Mouse (Mus musculus): ENCODE results near the gene Scarb1. TPM values are rescaled to one million over a fixed set of nuclear protein-coding genes. Genes with fewer than 3 reads are reported as not detected.

The Scarb1 gene
- polyA plus RNA-seq, 1 experiment from 2014 or later, result 76.6 TPM

DNA sequence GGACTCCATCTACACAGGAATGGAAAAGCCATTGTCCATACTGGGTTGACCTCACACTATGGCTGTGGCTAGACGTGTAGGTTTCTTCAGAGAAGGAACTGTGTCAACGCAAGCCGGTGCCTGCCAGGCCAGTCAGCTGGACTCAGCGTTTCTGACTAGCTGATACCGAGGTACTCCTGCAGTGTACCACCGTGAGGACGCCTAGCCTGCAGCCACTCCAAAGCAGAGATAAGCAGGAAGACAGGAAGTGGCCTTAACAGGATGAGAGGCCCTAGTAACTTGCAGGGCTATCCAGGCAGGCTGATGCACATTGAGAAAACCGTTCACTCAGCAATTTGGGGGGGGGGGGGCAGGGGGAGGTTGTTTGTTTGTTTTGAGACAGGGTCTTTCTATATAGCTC, 106.5 kb downstream of the Scarb1 start:
- H3K9me3 ChIP-seq (replicated peaks), result no peaks in the 10 kb centered on the region
- no peaks in the 10 kb centered on the region for H3K36me3 ChIP-seq (replicated peaks)
- H3K27me3 ChIP-seq, result 0 out of 2 replicates have a peak, but pooled peaks cover 3% of the 10 kb centered on the region
- no peak overlapping the region for H3K4me2 ChIP-seq
- ATAC-seq (ENCODE audit: insufficient read depth), result no peak; the same call in 1 of the 2 replicates
- no peaks in the 10 kb centered on the region for H3K4me1 ChIP-seq (replicated peaks)
- WGBS (ENCODE audit: insufficient replicate concordance), result 8% methylated on average over 8 of the region's 8 CpGs
- H3K4me3 ChIP-seq (replicated peaks), result no peak overlapping the region
- H3K9ac ChIP-seq, result no peak overlapping the region
- no peak overlapping the region for H3K27ac ChIP-seq (replicated peaks)

DNA sequence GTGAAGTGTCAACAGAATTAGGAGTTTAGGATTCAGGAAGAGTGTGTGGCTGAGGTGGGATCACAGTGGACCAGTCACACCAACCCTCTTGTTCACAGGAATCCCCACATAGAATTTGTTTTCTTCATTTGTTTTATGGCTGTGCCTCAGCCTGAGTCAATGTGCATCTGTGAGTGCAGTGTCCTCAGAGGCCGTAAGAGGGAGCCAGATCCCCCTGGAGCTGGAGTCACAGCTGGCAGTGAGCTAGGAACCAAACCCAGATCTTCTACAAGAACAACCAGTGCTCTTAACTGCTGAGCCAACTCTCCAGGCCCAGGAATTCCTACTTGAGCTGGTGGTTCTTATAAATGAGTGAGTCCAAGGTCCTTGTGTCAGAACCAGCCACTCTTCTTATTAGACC, 107.4 kb downstream of the Scarb1 start:
- H3K4me3 ChIP-seq (replicated peaks), result no peak overlapping the region
- no peak overlapping the region for H3K27ac ChIP-seq (replicated peaks)
- no peaks in the 10 kb centered on the region for H3K9me3 ChIP-seq (replicated peaks)
- WGBS (ENCODE audit: insufficient replicate concordance), result 85% methylated on average over 1 of the region's 1 CpGs
- no peaks in the 10 kb centered on the region for H3K4me1 ChIP-seq (replicated peaks)
- no peaks in the 10 kb centered on the region for H3K36me3 ChIP-seq (replicated peaks)
- H3K4me2 ChIP-seq, result no peak overlapping the region
- no peak for ATAC-seq (ENCODE audit: insufficient read depth)
- H3K27me3 ChIP-seq, result no peaks in the 10 kb centered on the region
- H3K9ac ChIP-seq, result no peak overlapping the region

DNA sequence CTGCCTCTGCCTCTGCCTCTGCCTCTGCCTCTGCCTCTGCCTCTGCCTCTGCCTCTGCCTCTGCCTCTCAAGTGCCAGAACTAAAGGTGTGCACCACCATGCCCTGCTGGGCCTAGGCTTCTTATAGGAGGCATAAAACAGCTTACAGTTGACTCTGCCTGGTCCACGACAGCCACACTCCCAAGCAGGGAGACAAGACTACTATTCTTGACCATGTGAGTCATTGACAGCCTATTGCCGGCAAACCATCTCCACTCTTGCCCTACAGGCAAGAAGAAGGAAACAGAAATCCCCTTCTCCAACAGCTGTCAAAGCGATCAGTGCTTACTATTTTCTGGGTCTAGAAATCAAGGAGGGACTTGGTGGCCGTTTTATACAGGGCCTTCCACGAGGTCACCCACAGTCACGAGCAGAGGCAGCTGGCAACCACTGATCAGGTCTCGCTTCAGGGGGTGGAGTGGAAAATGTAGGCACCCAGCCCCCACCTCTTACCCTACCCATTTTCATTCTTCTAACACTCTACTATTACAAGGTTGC, 108.4 kb downstream of the Scarb1 start:
- Histone ChIP-seq H3K36me3 (replicated peaks) (no peaks in the 10 kb centered on the region), H3K9ac (no peak overlapping the region), H3K4me1 (replicated peaks) (no peaks in the 10 kb centered on the region), H3K27me3 (no peaks in the 10 kb centered on the region), H3K4me2 (no peak overlapping the region), H3K9me3 (replicated peaks) (0 out of 2 replicates have a peak, but pooled peaks cover 4% of the 10 kb centered on the region), H3K27ac (replicated peaks) (no peak overlapping the region), H3K4me3 (replicated peaks) (no peak overlapping the region)
- ATAC-seq (ENCODE audit: insufficient read depth), result no peak
- WGBS (ENCODE audit: insufficient replicate concordance), result 59% methylated on average over 7 of the region's 7 CpGs

DNA sequence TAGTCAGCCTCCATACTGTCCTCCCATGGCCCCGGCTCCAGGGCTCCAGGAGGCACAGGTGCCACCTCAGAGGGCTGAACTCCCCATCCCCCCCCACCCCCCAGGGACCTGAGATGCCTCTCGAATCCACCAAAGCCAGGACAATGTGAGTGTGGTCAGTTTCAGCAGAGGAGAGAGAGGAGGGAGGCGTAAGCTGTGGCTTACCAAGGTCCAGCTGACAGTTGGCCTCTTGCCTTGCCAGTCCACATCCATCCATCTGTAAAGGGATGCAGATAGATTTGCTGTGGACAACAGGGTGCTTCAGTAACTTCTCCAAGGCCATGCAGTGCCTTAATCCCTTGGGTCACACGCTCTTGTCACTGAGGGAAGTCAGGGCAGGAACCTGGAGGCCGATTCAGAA, 110.4 kb downstream of the Scarb1 start:
- Histone ChIP-seq H3K27me3 (no peaks in the 10 kb centered on the region), H3K9ac (no peak overlapping the region), H3K4me3 (replicated peaks) (no peak overlapping the region), H3K36me3 (replicated peaks) (no peaks in the 10 kb centered on the region), H3K4me2 (no peak overlapping the region), H3K27ac (replicated peaks) (no peak overlapping the region), H3K9me3 (replicated peaks) (0 out of 2 replicates have a peak, but pooled peaks cover 4% of the 10 kb centered on the region), H3K4me1 (replicated peaks) (no peaks in the 10 kb centered on the region)
- no peak for ATAC-seq (ENCODE audit: insufficient read depth)
- WGBS (ENCODE audit: insufficient replicate concordance), result 52% methylated on average over 5 of the region's 5 CpGs

- no peak overlapping the region for H3K9ac ChIP-seq
- no peaks in the 10 kb centered on the region for H3K4me1 ChIP-seq (replicated peaks)
- 44% methylated on average over 2 of the region's 2 CpGs for WGBS (ENCODE audit: insufficient replicate concordance)
- H3K4me3 ChIP-seq (replicated peaks), result no peak overlapping the region
- 0 out of 2 replicates have a peak, but pooled peaks cover 4% of the 10 kb centered on the region for H3K9me3 ChIP-seq (replicated peaks)
- no peak overlapping the region for H3K4me2 ChIP-seq
- ATAC-seq (ENCODE audit: insufficient read depth), result no peak
- no peak overlapping the region for H3K27ac ChIP-seq (replicated peaks)
- H3K36me3 ChIP-seq (replicated peaks), result no peaks in the 10 kb centered on the region
- no peaks in the 10 kb centered on the region for H3K27me3 ChIP-seq
These were observed 111.8 kb downstream of the Scarb1 start for GRCm38 (mm10) chr5:125229097-125229496.

GRCm38 (mm10) chr5:125227699-125228098, 113.2 kb downstream of the Scarb1 start:
- Histone ChIP-seq H3K27me3 (no peaks in the 10 kb centered on the region), H3K4me2 (no peak overlapping the region), H3K9ac (no peak overlapping the region), H3K4me1 (replicated peaks) (no peaks in the 10 kb centered on the region), H3K27ac (replicated peaks) (no peak overlapping the region), H3K36me3 (replicated peaks) (no peaks in the 10 kb centered on the region), H3K9me3 (replicated peaks) (0 out of 2 replicates have a peak, but pooled peaks cover 4% of the 10 kb centered on the region), H3K4me3 (replicated peaks) (no peak overlapping the region)
- 82% methylated on average over 4 of the region's 4 CpGs for WGBS (ENCODE audit: insufficient replicate concordance)
- no peak for ATAC-seq (ENCODE audit: insufficient read depth)

Other genes with a start within 250 kb of the Scarb1 start
- gene Ncor2, start 161.9 kb downstream of the Scarb1 start, polyA plus RNA-seq (2015; fragmentation: Nextera tagmentation; extraction: Ambion mirVana), result 3.8 and 5.4 TPM in 2 replicates
- 0.31 and 0.35 TPM in 2 replicates for gene Gm10382, start 48.2 kb upstream of the Scarb1 start, polyA plus RNA-seq (2015; fragmentation: Nextera tagmentation; extraction: Ambion mirVana)
- gene Ubc, start 49.1 kb upstream of the Scarb1 start, polyA plus RNA-seq (2015; fragmentation: Nextera tagmentation; extraction: Ambion mirVana), result 563 and 623 TPM in 2 replicates
- gene Dhx37, start 93.0 kb upstream of the Scarb1 start, polyA plus RNA-seq (2015; fragmentation: Nextera tagmentation; extraction: Ambion mirVana), result 4.8 and 4.9 TPM in 2 replicates
- 23.5 and 25.8 TPM in 2 replicates for gene Bri3bp, start 100.5 kb upstream of the Scarb1 start, polyA plus RNA-seq (2015; fragmentation: Nextera tagmentation; extraction: Ambion mirVana)
- 18.7 and 20.1 TPM in 2 replicates for gene Aacs, start 134.7 kb upstream of the Scarb1 start, polyA plus RNA-seq (2015; fragmentation: Nextera tagmentation; extraction: Ambion mirVana)
- not detected in 2 replicates for gene Tmem132b, start 190.7 kb upstream of the Scarb1 start, polyA plus RNA-seq (2015; fragmentation: Nextera tagmentation; extraction: Ambion mirVana)